Mouse (Mus musculus) urinary bladder, postnatal 4 days (tissue): ENCODE data around the gene Accsl.
A peak's percentile ranks its signal among the peaks of the same experiment; 100 is the strongest.

Experiments used
- DNase-seq, 2 experiments: peaks; one replicate each; pipeline ENCODE4 v3.0.0; 2021 to 2022; ENCODE audit warnings: low spot score in 2 of 2

Gene Accsl

GRCm38 (mm10) chr2:93869107-93869600 lies at the start of gene Accsl:
Accsl (minus strand) TSS chr2:93869157.
- no peak for DNase-seq

GRCm38 (mm10) chr2:93913552-93913951 lies 44.6 kb upstream of the Accsl start:
- no peak for DNase-seq

GRCm38 (mm10) chr2:93911942-93912341 lies 43.0 kb upstream of the Accsl start:
- DNase-seq: no peak

- DNase-seq: no peak
These were observed 40.8 kb upstream of the Accsl start for GRCm38 (mm10) chr2:93909716-93910115.

- no peak for DNase-seq
These were observed 38.8 kb upstream of the Accsl start for GRCm38 (mm10) chr2:93907519-93908294.

- DNase-seq: no peak
These were observed 37.4 kb upstream of the Accsl start for GRCm38 (mm10) chr2:93906316-93906715.

GRCm38 (mm10) chr2:93903415-93903814 lies 34.5 kb upstream of the Accsl start:
- DNase-seq: no peak

- DNase-seq: no peak
These were observed 33.8 kb upstream of the Accsl start for GRCm38 (mm10) chr2:93902680-93903305.

GRCm38 (mm10) chr2:93899397-93900380 lies 30.7 kb upstream of the Accsl start:
- no peak for DNase-seq

- DNase-seq: peak in 1 of 2 experiments; percentile 79
These were observed 22.8 kb upstream of the Accsl start for GRCm38 (mm10) chr2:93891611-93892280.

GRCm38 (mm10) chr2:93890143-93890542 lies 21.2 kb upstream of the Accsl start:
- no peak for DNase-seq

GRCm38 (mm10) chr2:93889071-93889470 lies 20.1 kb upstream of the Accsl start:
- no peak for DNase-seq

GRCm38 (mm10) chr2:93888366-93888765 lies 19.4 kb upstream of the Accsl start:
- DNase-seq: no peak

- DNase-seq: no peak
These were observed 18.3 kb upstream of the Accsl start for GRCm38 (mm10) chr2:93887273-93887672.

GRCm38 (mm10) chr2:93886013-93886794 lies 17.2 kb upstream of the Accsl start:
- DNase-seq: no peak

GRCm38 (mm10) chr2:93883066-93883465 lies 14.1 kb upstream of the Accsl start:
- no peak for DNase-seq

- no peak for DNase-seq
These were observed 12.8 kb upstream of the Accsl start for GRCm38 (mm10) chr2:93881640-93882367.

GRCm38 (mm10) chr2:93880981-93881380 lies 12.0 kb upstream of the Accsl start:
- DNase-seq: no peak

- no peak for DNase-seq
These were observed 11.5 kb upstream of the Accsl start for GRCm38 (mm10) chr2:93880450-93880849.

GRCm38 (mm10) chr2:93877005-93877404 lies 8.0 kb upstream of the Accsl start:
- DNase-seq: no peak
